Mouse (Mus musculus): ENCODE data around the gene Ankrd53. TPM values are rescaled to one million over a fixed set of nuclear protein-coding genes. Genes with fewer than 3 reads are reported as not detected.

Ankrd53 gene
- polyA plus RNA-seq (2015; fragmentation: Nextera tagmentation; extraction: Ambion mirVana) = 0.13 and 0.28 TPM in 2 replicates

DNA sequence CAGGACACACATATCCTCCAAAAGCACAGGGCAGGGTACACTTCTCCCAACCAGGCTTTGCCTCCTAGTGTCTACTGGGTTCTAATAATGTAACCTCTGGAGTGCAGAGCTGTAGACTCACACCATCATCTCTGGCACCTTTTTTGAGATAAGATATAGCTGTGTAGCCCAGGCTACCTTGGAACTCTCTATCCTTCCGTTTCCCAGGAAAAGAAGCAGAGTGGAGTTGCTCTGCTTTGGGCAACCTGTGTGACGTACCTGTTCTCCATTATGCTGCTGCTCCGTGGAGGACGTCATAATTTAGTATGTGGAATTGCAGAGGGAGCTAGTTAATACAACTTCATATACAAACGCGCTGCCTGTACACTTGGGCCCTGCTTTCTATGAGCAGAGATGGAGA is at the start of gene Ankrd53:
Ankrd53 (plus strand) TSS at position 301 of the 400 bp plus-strand sequence.
- Histone ChIP-seq H3K4me3 (peak within 1 kb of the TSS; percentile 28), H3K4me1 (peaks cover 16% of the 10 kb centered on the region), H3K9me3 (replicated peaks) (no peaks in the 10 kb centered on the region), H3K27me3 (peaks cover 69% of the 10 kb centered on the region), H3K4me2 (peak within 1 kb of the TSS; percentile 60), H3K27ac (no peak within 1 kb of the TSS), H3K36me3 (ENCODE audit: poor library complexity, severe bottlenecking) (no peaks in the 10 kb centered on the region), H3K9ac (peak within 1 kb of the TSS; percentile 43; the same call in 1 of the 2 replicates)
- ATAC-seq = no peak
- WGBS = 26% methylated on average over 6 of the region's 6 CpGs

DNA sequence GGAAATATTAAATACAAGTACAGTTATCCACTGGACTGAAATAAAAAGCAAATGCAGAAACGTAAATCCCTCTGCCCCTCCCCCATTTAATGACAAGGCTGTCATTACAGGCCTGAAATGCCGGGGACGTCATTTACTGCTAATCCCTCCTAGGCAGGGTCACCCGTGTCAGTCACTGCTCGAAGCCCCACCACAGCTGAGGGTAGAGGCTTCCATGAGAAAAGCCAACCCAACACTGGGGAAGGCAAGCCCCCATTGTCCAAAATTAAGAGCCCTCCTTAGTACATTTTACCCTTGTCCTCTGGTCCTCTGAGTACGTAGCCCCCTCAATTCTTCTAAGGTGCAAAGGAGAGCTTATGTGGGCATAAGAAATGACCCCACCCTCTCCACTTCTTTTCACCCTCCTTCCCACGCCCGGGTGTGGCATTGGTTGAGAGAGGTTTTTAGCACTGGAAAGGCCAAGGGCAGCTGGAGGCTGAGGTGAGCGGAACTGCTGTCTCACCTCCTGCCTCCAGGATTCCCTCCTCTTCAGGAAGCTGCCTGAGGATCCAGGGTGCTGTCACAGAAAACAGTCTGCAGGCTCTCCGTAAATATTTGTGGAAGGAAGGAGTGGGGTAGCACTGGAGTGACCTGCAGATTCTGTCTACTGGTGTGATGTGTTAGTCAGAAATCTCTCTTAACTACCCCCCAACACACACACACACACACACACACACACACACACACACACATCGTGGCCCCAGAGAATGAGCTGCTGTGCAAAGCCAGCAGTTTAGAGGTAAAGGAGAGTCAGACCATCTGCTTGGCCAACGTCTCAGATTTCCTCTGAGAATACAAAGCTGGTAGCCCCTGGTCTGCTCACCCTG is 48.9 kb upstream of the Ankrd53 start:
- no peak overlapping the region for H3K27ac ChIP-seq
- H3K9me3 ChIP-seq (replicated peaks) = no peaks in the 10 kb centered on the region
- no peak for ATAC-seq
- H3K4me1 ChIP-seq = peaks cover 22% of the 10 kb centered on the region
- no peaks in the 10 kb centered on the region for H3K36me3 ChIP-seq (ENCODE audit: poor library complexity, severe bottlenecking)
- no peak overlapping the region for H3K4me2 ChIP-seq
- H3K9ac ChIP-seq = no peak overlapping the region
- H3K27me3 ChIP-seq = peaks cover 99% of the 10 kb centered on the region
- 3% methylated on average over 12 of the region's 12 CpGs for WGBS
- no peak overlapping the region for H3K4me3 ChIP-seq

DNA sequence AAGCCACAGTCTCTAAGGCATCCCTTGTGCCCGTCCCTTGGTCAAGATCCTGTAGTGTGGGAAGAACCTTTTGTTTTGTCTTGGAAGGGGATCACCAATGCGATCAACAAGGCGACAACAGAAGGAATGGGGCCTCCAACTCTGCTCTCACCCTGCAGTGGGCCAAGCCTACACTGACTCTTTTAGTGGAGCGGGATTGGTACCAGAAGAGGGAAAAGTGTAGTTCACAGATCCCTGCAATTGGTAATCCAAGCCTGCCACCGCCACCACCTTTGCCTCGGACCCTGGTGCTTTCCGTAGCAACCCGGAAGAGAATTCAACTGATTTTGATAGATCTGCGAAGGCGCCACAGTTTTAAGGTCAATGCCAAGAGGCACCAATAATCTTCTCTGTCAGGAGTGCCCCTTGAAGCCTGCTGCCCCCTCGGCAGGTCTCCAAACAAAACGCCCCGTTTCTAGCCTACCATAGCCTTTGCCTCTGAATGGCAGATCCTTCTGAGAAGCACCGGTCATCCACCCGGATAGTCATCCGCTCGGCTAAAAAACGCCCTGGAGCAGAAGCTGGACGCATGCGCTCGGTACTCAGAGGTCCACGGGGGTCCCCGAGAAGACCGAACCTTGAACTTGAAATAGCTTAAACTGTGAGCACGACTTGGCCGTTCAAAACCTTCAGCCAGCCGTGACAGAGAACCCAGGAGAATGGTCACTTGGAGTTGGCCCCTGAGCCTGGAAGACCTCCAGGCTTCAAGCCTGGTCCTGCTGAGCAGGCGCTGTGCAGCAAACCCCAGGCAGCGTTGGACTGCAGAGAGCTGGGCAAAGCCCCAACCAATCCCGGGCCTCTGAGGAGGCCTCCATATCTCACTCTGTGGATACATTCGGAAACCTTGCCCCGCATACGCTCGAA is 48.0 kb upstream of the Ankrd53 start:
- WGBS = 1% methylated on average over 34 of the region's 34 CpGs
- H3K36me3 ChIP-seq (ENCODE audit: poor library complexity, severe bottlenecking) = no peaks in the 10 kb centered on the region
- no peak overlapping the region for H3K27ac ChIP-seq
- H3K4me3 ChIP-seq = 0 out of 2 replicates have a peak overlapping the region, but pooled peaks have one; percentile 6
- no peaks in the 10 kb centered on the region for H3K9me3 ChIP-seq (replicated peaks)
- no peak overlapping the region for H3K4me2 ChIP-seq
- no peak overlapping the region for H3K9ac ChIP-seq
- peaks cover 22% of the 10 kb centered on the region for H3K4me1 ChIP-seq
- no peak for ATAC-seq
- peaks cover 99% of the 10 kb centered on the region for H3K27me3 ChIP-seq

- Histone ChIP-seq H3K36me3 (ENCODE audit: poor library complexity, severe bottlenecking) (no peaks in the 10 kb centered on the region), H3K27ac (no peak overlapping the region), H3K4me2 (no peak overlapping the region), H3K27me3 (peaks cover 99% of the 10 kb centered on the region), H3K4me3 (no peak overlapping the region), H3K9me3 (replicated peaks) (no peaks in the 10 kb centered on the region), H3K9ac (no peak overlapping the region), H3K4me1 (peaks cover 16% of the 10 kb centered on the region)
- ATAC-seq = no peak
- under 1% methylated on average over 30 of the region's 30 CpGs for WGBS
Observed at GRCm38 (mm10) chr6:83715461-83716196, 46.8 kb upstream of the Ankrd53 start.

DNA sequence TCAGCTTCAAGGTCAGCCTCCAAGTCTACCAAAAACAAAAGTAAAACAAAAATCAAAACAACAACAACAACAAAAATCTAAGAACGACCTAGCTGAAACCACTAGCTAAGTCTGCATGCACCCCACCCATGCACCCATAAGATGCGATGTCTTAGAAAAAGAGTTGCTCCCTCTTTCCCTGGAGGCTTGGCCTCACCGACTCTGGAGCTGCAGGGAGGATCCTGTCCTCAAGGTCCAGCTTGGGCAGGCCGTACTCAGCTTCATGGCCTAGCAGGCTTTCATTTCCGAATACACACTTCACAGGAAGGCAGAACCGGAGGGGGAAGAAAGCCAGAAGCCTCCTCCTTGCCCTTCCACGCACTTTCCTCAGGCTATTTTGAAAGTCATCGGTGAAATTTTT is 45.4 kb upstream of the Ankrd53 start:
- no peak overlapping the region for H3K4me3 ChIP-seq
- no peak overlapping the region for H3K27ac ChIP-seq
- peaks cover 2% of the 10 kb centered on the region for H3K4me1 ChIP-seq
- H3K9me3 ChIP-seq (replicated peaks) = no peaks in the 10 kb centered on the region
- peaks cover 99% of the 10 kb centered on the region for H3K27me3 ChIP-seq
- ATAC-seq = no peak
- no peaks in the 10 kb centered on the region for H3K36me3 ChIP-seq (ENCODE audit: poor library complexity, severe bottlenecking)
- WGBS = 2% methylated on average over 8 of the region's 8 CpGs
- H3K9ac ChIP-seq = no peak overlapping the region
- no peak overlapping the region for H3K4me2 ChIP-seq

DNA sequence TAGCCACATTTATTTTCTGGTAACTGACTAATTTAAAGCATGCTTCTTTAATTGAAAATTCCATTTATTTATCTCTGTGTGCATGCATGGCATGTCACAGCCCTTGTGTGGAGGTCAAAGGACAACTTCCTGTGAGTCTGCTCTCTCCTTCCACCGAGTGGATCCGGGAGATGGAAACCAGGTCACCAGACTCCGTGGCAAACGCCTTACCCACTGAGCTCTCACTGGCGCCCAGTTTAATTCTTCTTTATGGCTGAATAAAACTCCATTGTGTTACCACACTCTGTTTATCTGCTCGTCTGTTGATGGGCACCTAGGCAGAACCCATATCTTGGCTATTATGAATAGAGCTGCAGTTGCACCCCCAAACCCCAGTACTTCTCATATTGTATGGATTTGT is 39.9 kb upstream of the Ankrd53 start:
- H3K4me2 ChIP-seq = no peak overlapping the region
- H3K4me3 ChIP-seq = no peak overlapping the region
- no peak for ATAC-seq
- H3K4me1 ChIP-seq = no peaks in the 10 kb centered on the region
- H3K27ac ChIP-seq = no peak overlapping the region
- peaks cover 71% of the 10 kb centered on the region for H3K27me3 ChIP-seq
- WGBS = 17% methylated on average over 6 of the region's 6 CpGs
- no peaks in the 10 kb centered on the region for H3K9me3 ChIP-seq (replicated peaks)
- H3K9ac ChIP-seq = no peak overlapping the region
- H3K36me3 ChIP-seq (ENCODE audit: poor library complexity, severe bottlenecking) = no peaks in the 10 kb centered on the region

- no peaks in the 10 kb centered on the region for H3K36me3 ChIP-seq (ENCODE audit: poor library complexity, severe bottlenecking)
- WGBS = 41% methylated on average over 4 of the region's 4 CpGs
Observed at GRCm38 (mm10) chr6:83727178-83727577, 35.3 kb upstream of the Ankrd53 start.

GRCm38 (mm10) chr6:83728488-83728887 is 34.0 kb upstream of the Ankrd53 start:
- no peaks in the 10 kb centered on the region for H3K9me3 ChIP-seq (replicated peaks)
- 94% methylated on average over 3 of the region's 3 CpGs for WGBS
- H3K27me3 ChIP-seq = peaks cover 24% of the 10 kb centered on the region
- no peak overlapping the region for H3K9ac ChIP-seq
- H3K4me3 ChIP-seq = no peak overlapping the region
- H3K27ac ChIP-seq = no peak overlapping the region
- no peaks in the 10 kb centered on the region for H3K4me1 ChIP-seq
- no peaks in the 10 kb centered on the region for H3K36me3 ChIP-seq (ENCODE audit: poor library complexity, severe bottlenecking)
- H3K4me2 ChIP-seq = no peak overlapping the region
- ATAC-seq = no peak

More at GRCm38 (mm10) chr6:83727178-83727577, 35.3 kb upstream of the Ankrd53 start:
- Histone ChIP-seq H3K9ac (no peak overlapping the region), H3K27ac (no peak overlapping the region), H3K9me3 (replicated peaks) (no peaks in the 10 kb centered on the region), H3K4me3 (no peak overlapping the region), H3K4me1 (no peaks in the 10 kb centered on the region), H3K27me3 (peaks cover 35% of the 10 kb centered on the region), H3K4me2 (no peak overlapping the region)
- no peak for ATAC-seq

GRCm38 (mm10) chr6:83729350-83729970 is 33.0 kb upstream of the Ankrd53 start:
- H3K36me3 ChIP-seq (ENCODE audit: poor library complexity, severe bottlenecking) = no peaks in the 10 kb centered on the region
- peaks cover 8% of the 10 kb centered on the region; the same call in 1 of the 2 replicates for H3K9me3 ChIP-seq (replicated peaks)
- H3K4me2 ChIP-seq = no peak overlapping the region
- H3K27ac ChIP-seq = no peak overlapping the region
- H3K4me1 ChIP-seq = no peaks in the 10 kb centered on the region
- peaks cover 17% of the 10 kb centered on the region for H3K27me3 ChIP-seq
- no peak overlapping the region for H3K9ac ChIP-seq
- WGBS = 77% methylated on average over 14 of the region's 14 CpGs
- no peak overlapping the region for H3K4me3 ChIP-seq
- no peak for ATAC-seq

DNA sequence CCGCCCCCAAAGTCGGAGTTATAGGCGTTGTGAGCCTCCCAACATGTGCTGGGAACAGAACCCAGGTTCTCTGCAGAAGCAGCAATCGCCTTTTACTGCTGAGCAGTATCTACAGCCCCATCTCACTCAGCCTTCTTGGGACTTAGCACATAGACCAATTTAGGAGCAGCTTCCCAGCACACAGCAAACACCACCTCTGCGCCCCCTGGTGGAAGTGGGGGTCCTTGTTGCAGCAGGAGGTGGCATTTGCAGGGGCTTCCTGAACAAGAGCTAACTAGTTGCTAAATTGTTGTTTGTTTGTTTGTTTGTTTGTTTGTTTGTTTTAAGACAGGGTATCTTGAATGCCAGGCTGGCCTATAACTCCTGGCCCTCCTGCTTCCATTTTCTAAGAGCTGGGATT is 31.3 kb upstream of the Ankrd53 start:
- H3K9ac ChIP-seq = no peak overlapping the region
- no peak overlapping the region for H3K27ac ChIP-seq
- H3K36me3 ChIP-seq (ENCODE audit: poor library complexity, severe bottlenecking) = no peaks in the 10 kb centered on the region
- no peak overlapping the region for H3K4me2 ChIP-seq
- H3K4me1 ChIP-seq = no peaks in the 10 kb centered on the region
- H3K27me3 ChIP-seq = peaks cover 16% of the 10 kb centered on the region
- peaks cover 9% of the 10 kb centered on the region; the same call in 1 of the 2 replicates for H3K9me3 ChIP-seq (replicated peaks)
- H3K4me3 ChIP-seq = no peak overlapping the region
- 26% methylated on average over 5 of the region's 5 CpGs for whole genome bisulfite sequencing
- no peak for ATAC-seq

GRCm38 (mm10) chr6:83737311-83737710 is 25.1 kb upstream of the Ankrd53 start:
- H3K4me3 ChIP-seq = no peak overlapping the region
- no peak overlapping the region for H3K4me2 ChIP-seq
- no peak overlapping the region for H3K27ac ChIP-seq
- 38% methylated on average over 13 of the region's 13 CpGs for WGBS
- H3K36me3 ChIP-seq (ENCODE audit: poor library complexity, severe bottlenecking) = no peaks in the 10 kb centered on the region
- H3K4me1 ChIP-seq = no peaks in the 10 kb centered on the region
- peaks cover 9% of the 10 kb centered on the region; the same call in 1 of the 2 replicates for H3K9me3 ChIP-seq (replicated peaks)
- no peak overlapping the region for H3K9ac ChIP-seq
- 0 out of 2 replicates have a peak, but pooled peaks cover 3% of the 10 kb centered on the region for H3K27me3 ChIP-seq
- no peak for ATAC-seq
